Mouse (Mus musculus) intestine, embryonic 16.5 days (tissue): Measurements from ENCODE around the gene Pdzd2. TPM values are rescaled to one million over a fixed set of nuclear protein-coding genes. Genes with fewer than 3 reads are reported as not detected.

ENCODE experiments used
- ATAC-seq: fragments of 200-750 bp; cut with Nextera tagmentation; 2 replicates; pipeline ENCODE4 v1.8.0; 2017; ENCODE audit warnings: moderate TSS enrichment, moderate library complexity
- H3K27ac ChIP-seq: fragments of 300-500 bp; sonication (generic); 2 replicates; pipeline ENCODE4 v1.5.1; 2014; ENCODE audit warnings: mild to moderate bottlenecking, low read length
- H3K27me3 ChIP-seq: fragments of 300-500 bp; sonication (generic); replicated peaks from 2 replicates; pipeline ENCODE4 v1.6.1; 2014; ENCODE audit warnings: low read length, control low read depth, mixed read lengths; ENCODE audit not compliant: control insufficient read depth, insufficient read depth
- H3K36me3 ChIP-seq: fragments of 300-500 bp; sonication (generic); 2 replicates; pipeline ENCODE4 v1.6.1; 2014; ENCODE audit warnings: low read length, control low read depth; ENCODE audit not compliant: control insufficient read depth, insufficient read depth
- H3K4me1 ChIP-seq: fragments of 300-500 bp; sonication (generic); 2 replicates; pipeline ENCODE4 v1.6.1; 2014; ENCODE audit warnings: low read length, control low read depth, mixed read lengths; ENCODE audit not compliant: control insufficient read depth, insufficient read depth
- H3K4me2 ChIP-seq: fragments of 300-500 bp; sonication (generic); 2 replicates; pipeline ENCODE4 v1.6.1; 2014; ENCODE audit warnings: low read depth, low read length, control low read depth
- H3K4me3 ChIP-seq: fragments of 300-500 bp; sonication (generic); 2 replicates; pipeline ENCODE4 v1.5.1; 2014; ENCODE audit warnings: mild to moderate bottlenecking, low read length
- H3K9ac ChIP-seq: fragments of 300-500 bp; sonication (generic); 2 replicates; pipeline ENCODE4 v1.6.1; 2014; ENCODE audit warnings: low read depth, low read length
- H3K9me3 ChIP-seq: fragments of 300-500 bp; sonication (generic); 2 replicates; pipeline ENCODE4 v1.6.1; 2016; ENCODE audit warnings: low read length, control low read depth; ENCODE audit not compliant: control insufficient read depth
- WGBS: fragments of 180-500 bp; shearing (Covaris S2); extraction: QIAGEN DNeasy Blood & Tissue Kit; methylation state at CpG from one replicate; pipeline ENCODE4 v1.1.7; 2014; 5-methylcytosine and 5-hydroxymethylcytosine counted together
- polyA plus RNA-seq: library from polyadenylated mRNA; unstranded; fragments of >200 nt; fragmentation: Nextera tagmentation; extraction: Ambion mirVana; gene quantifications from 2 replicates; pipeline ENCODE4 v1.2.1, GENCODE M21; 2015

Gene Pdzd2
- polyA plus RNA-seq, 1 experiment from 2014 or later: 9.1 TPM

- WGBS: 6% methylated on average over 5 of the region's 5 CpGs
- Histone ChIP-seq H3K4me1 (no peaks in the 10 kb centered on the region), H3K4me2 (no peak overlapping the region), H3K9ac (no peak overlapping the region), H3K4me3 (no peak overlapping the region), H3K27ac (no peak overlapping the region), H3K9me3 (no peaks in the 10 kb centered on the region), H3K27me3 (no peaks in the 10 kb centered on the region), H3K36me3 (no peaks in the 10 kb centered on the region)
- peak; percentile 83 for ATAC-seq
These were observed 153.6 kb downstream of the Pdzd2 start for GRCm38 (mm10) chr15:12586154-12586553.

GRCm38 (mm10) chr15:12583051-12583450, 156.7 kb downstream of the Pdzd2 start:
- Histone ChIP-seq H3K4me1 (no peaks in the 10 kb centered on the region), H3K9me3 (no peaks in the 10 kb centered on the region), H3K36me3 (no peaks in the 10 kb centered on the region), H3K27ac (no peak overlapping the region), H3K27me3 (no peaks in the 10 kb centered on the region), H3K4me2 (no peak overlapping the region), H3K4me3 (no peak overlapping the region), H3K9ac (no peak overlapping the region)
- 54% methylated on average over 3 of the region's 3 CpGs for WGBS
- ATAC-seq: peak; percentile 86

- H3K4me2 ChIP-seq: no peak overlapping the region
- H3K4me1 ChIP-seq: 0 out of 2 replicates have a peak, but pooled peaks cover under 1% of the 10 kb centered on the region
- ATAC-seq: no peak
- no peaks in the 10 kb centered on the region for H3K9me3 ChIP-seq
- H3K9ac ChIP-seq: no peak overlapping the region
- H3K27me3 ChIP-seq: no peaks in the 10 kb centered on the region
- no peaks in the 10 kb centered on the region for H3K36me3 ChIP-seq
- no peak overlapping the region for H3K27ac ChIP-seq
- no peak overlapping the region for H3K4me3 ChIP-seq
These were observed 157.3 kb downstream of the Pdzd2 start for GRCm38 (mm10) chr15:12582471-12582870.

- no peak for ATAC-seq
- H3K9ac ChIP-seq: no peak overlapping the region
- H3K27me3 ChIP-seq: no peaks in the 10 kb centered on the region
- 75% methylated on average over 6 of the region's 6 CpGs for WGBS
- H3K27ac ChIP-seq: no peak overlapping the region
- H3K4me1 ChIP-seq: 0 out of 2 replicates have a peak, but pooled peaks cover 3% of the 10 kb centered on the region
- H3K4me3 ChIP-seq: no peak overlapping the region
- H3K36me3 ChIP-seq: no peaks in the 10 kb centered on the region
- no peaks in the 10 kb centered on the region for H3K9me3 ChIP-seq
- no peak overlapping the region for H3K4me2 ChIP-seq
These were observed 160.5 kb downstream of the Pdzd2 start for GRCm38 (mm10) chr15:12579196-12579595.

GRCm38 (mm10) chr15:12578276-12578675, 161.4 kb downstream of the Pdzd2 start:
- Histone ChIP-seq H3K27ac (no peak overlapping the region), H3K27me3 (no peaks in the 10 kb centered on the region), H3K4me1 (0 out of 2 replicates have a peak, but pooled peaks cover 3% of the 10 kb centered on the region), H3K9ac (no peak overlapping the region), H3K4me2 (no peak overlapping the region), H3K9me3 (no peaks in the 10 kb centered on the region), H3K36me3 (no peaks in the 10 kb centered on the region), H3K4me3 (no peak overlapping the region)
- WGBS: 57% methylated on average over 5 of the region's 5 CpGs
- no peak for ATAC-seq

- H3K9ac ChIP-seq: no peak overlapping the region
- H3K4me2 ChIP-seq: no peak overlapping the region
- H3K36me3 ChIP-seq: no peaks in the 10 kb centered on the region
- no peak overlapping the region for H3K4me3 ChIP-seq
- ATAC-seq: no peak
- H3K9me3 ChIP-seq: no peaks in the 10 kb centered on the region
- H3K27me3 ChIP-seq: no peaks in the 10 kb centered on the region
- H3K27ac ChIP-seq: no peak overlapping the region
- H3K4me1 ChIP-seq: 0 out of 2 replicates have a peak, but pooled peaks cover 3% of the 10 kb centered on the region
- WGBS: 78% methylated on average over 6 of the region's 6 CpGs
These were observed 162.0 kb downstream of the Pdzd2 start for GRCm38 (mm10) chr15:12577715-12578114.

GRCm38 (mm10) chr15:12577054-12577696, 162.5 kb downstream of the Pdzd2 start:
- H3K27me3 ChIP-seq: no peaks in the 10 kb centered on the region
- no peaks in the 10 kb centered on the region for H3K36me3 ChIP-seq
- no peaks in the 10 kb centered on the region for H3K9me3 ChIP-seq
- H3K4me2 ChIP-seq: 0 out of 2 replicates have a peak overlapping the region, but pooled peaks have one; percentile 15
- WGBS: 21% methylated on average over 11 of the region's 11 CpGs
- peak; percentile 68 for ATAC-seq
- no peak overlapping the region for H3K9ac ChIP-seq
- 0 out of 2 replicates have a peak, but pooled peaks cover 3% of the 10 kb centered on the region for H3K4me1 ChIP-seq
- no peak overlapping the region for H3K27ac ChIP-seq
- no peak overlapping the region for H3K4me3 ChIP-seq

- no peak overlapping the region for H3K27ac ChIP-seq
- 77% methylated on average over 3 of the region's 3 CpGs for WGBS
- no peaks in the 10 kb centered on the region for H3K36me3 ChIP-seq
- no peak for ATAC-seq
- H3K27me3 ChIP-seq: no peaks in the 10 kb centered on the region
- H3K4me3 ChIP-seq: no peak overlapping the region
- H3K9me3 ChIP-seq: no peaks in the 10 kb centered on the region
- no peak overlapping the region for H3K9ac ChIP-seq
- no peak overlapping the region for H3K4me2 ChIP-seq
- H3K4me1 ChIP-seq: 0 out of 2 replicates have a peak, but pooled peaks cover 3% of the 10 kb centered on the region
These were observed 166.1 kb downstream of the Pdzd2 start for GRCm38 (mm10) chr15:12573621-12574020.

- Histone ChIP-seq H3K9me3 (no peaks in the 10 kb centered on the region), H3K27me3 (no peaks in the 10 kb centered on the region), H3K4me3 (no peak overlapping the region), H3K9ac (no peak overlapping the region), H3K4me1 (no peaks in the 10 kb centered on the region), H3K4me2 (no peak overlapping the region), H3K36me3 (no peaks in the 10 kb centered on the region), H3K27ac (no peak overlapping the region)
- ATAC-seq: no peak
- 60% methylated on average over 4 of the region's 4 CpGs for WGBS
These were observed 168.6 kb downstream of the Pdzd2 start for GRCm38 (mm10) chr15:12571168-12571567.
